Mouse (Mus musculus): ENCODE measurements around the gene 4930412O13Rik.

GRCm38 (mm10) chr2:9835195-9835594 lies 45.9 kb upstream of the 4930412O13Rik start:
- TF ChIP-seq HCFC1 (IDR thresholded peaks at IDR 0.05; ENCODE audit: low read depth, low read length) (no peak), TAL1 (IDR thresholded peaks at IDR 0.05; ENCODE audit: low read length) (no peak), MYC (IDR thresholded peaks at IDR 0.05; ENCODE audit: low read depth, low read length) (no peak), EP300 (IDR thresholded peaks at IDR 0.05; ENCODE audit: low read depth in 1 of 2, low read length in 2 of 2) (no peak), RCOR1 (IDR thresholded peaks at IDR 0.05; ENCODE audit: low read depth, low read length) (no peak), NRF1 (IDR thresholded peaks at IDR 0.05; ENCODE audit: insufficient read depth, low read depth, low read length, poor library complexity, severe bottlenecking) (no peak), CTCF (IDR thresholded peaks at IDR 0.05 in 2 of 3, conservative IDR thresholded peaks at IDR 0.05 in 1 of 3; ENCODE audit: control insufficient read depth in 1 of 3, insufficient read depth in 1 of 3, low read depth in 2 of 3, low read length in 3 of 3, poor library complexity in 1 of 3, severe bottlenecking in 1 of 3) (no peak), GATA1 (IDR thresholded peaks at IDR 0.05; ENCODE audit: low read depth, low read length) (no peak), NELFE (IDR thresholded peaks at IDR 0.05; ENCODE audit: low read depth, low read length) (no peak), USF2 (IDR thresholded peaks at IDR 0.05; ENCODE audit: borderline replicate concordance in 1 of 2, insufficient read depth in 1 of 2, low read depth in 1 of 2, low read length in 2 of 2) (no peak), POLR2A (IDR thresholded peaks at IDR 0.05; ENCODE audit: control insufficient read depth in 1 of 2, insufficient read depth in 1 of 2, low read depth in 1 of 2, low read length in 2 of 2, poor library complexity in 1 of 2) (no peak), MXI1 (IDR thresholded peaks at IDR 0.05; ENCODE audit: low read depth, low read length) (no peak), USF1 (IDR thresholded peaks at IDR 0.05; ENCODE audit: low read depth, low read length) (no peak), SIN3A (IDR thresholded peaks at IDR 0.05; ENCODE audit: low read length) (no peak)

Data from MEL (cell line).